Mouse (Mus musculus): ENCODE results near the gene Hes1.

Hes1 gene

DNA sequence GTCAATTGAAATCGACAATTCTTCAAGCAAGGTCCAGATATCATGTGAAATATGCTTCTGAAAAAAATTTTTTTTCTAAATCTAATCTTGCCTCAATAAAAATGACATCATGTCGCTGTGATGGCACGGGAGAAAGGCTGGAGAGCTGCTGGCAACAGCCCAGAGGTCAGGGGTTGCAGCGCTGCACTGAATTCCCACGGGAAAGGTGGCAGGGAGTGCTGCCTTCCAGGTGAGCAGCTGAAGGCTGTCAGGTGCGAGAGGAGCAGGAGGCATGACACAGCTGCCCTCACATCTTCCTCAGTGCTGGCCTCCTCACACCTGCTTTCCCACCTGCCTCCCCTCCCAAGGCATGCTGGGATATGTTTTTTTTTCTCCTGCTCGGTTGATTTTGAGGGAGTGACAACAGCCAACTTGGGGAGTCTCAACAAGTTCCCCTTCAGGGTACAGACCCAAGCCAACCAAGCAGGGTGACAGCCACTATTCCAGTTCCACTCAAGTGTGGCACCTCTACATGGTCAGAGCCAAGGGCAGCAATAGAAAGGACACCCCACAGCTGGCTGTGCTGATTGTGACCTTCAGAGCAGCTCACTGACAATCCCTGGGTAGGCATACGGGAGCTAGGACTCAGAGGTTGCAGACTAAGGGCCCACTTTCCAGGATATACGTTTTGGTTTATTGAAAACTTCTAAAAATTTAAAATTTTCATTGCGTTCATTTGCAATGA, 13.3 kb upstream of the Hes1 start:
- no peak for DNase-seq (ENCODE audit: low spot score)

DNA sequence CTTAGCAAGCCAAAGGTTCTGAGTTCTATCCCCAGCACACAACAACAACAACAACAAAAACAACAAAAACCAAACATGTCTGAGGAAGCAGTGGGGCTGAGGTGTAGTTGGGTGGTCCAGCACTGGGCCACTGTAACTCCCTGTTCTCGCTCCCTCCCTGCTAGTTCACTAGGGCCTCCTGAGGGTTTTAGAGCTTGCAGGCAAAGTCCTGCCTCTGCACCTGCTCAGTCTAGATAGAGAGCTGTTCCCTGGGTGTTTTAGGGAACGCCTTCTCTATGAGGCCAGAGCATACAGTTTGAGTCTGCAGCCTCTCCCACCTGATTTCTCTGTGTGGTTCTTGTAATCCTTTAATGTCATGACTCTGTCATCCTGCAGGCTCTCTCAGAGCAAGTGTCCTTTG, 11.9 kb upstream of the Hes1 start:
- no peak for DNase-seq (ENCODE audit: low spot score)

DNA sequence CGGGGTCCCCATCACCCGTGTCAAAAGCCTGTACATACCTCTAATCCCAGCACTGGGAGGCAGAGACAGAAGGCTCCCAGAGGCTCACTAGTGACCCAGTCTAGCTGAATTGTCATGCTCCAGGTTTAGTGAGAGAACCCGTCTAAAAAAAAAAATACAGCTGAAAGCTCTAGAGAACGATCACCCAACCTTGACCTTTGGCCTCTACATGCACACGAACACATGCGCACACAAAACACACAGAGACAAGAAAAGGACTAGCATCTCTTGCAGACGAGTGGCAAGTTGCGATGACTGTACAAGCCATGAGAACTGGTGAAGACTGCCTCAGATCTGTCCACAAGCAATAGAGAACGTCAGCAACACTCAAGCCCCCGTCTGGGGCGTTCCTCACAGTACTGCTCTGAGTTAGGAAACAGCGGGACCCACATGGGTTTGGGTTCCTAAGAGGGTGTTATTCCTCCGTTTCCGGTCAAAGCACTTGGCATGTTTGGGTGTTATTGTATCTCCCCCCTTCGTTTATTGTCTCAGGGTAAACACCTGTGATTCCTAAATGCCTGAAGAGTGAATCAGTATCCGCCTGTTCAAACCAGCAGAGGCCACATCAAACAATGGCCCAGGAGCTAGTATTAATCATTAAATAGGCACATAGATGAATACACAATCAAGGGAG, 11.2 kb upstream of the Hes1 start:
- DNase-seq (ENCODE audit: low spot score) = no peak

DNA sequence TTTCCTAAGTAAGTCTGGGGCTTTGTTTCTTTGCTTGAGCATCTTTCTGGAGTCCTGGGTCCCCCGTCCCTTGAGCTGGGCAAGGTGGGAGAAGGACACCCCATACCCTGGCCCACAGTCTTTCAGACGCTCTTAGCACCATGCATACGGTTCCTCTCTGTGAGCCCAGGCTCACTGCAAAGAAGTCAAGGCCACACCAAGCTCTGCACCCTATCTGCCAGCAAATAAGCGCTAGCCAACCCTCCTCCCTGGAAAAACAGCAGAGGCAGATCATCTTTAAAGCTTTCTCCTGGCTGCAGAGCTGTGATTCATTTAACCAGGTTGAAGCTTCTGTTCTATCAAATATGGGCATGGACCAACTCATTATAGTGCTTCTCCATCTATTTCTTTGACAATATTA, 9.6 kb upstream of the Hes1 start:
- no peak for DNase-seq (ENCODE audit: low spot score)

DNA sequence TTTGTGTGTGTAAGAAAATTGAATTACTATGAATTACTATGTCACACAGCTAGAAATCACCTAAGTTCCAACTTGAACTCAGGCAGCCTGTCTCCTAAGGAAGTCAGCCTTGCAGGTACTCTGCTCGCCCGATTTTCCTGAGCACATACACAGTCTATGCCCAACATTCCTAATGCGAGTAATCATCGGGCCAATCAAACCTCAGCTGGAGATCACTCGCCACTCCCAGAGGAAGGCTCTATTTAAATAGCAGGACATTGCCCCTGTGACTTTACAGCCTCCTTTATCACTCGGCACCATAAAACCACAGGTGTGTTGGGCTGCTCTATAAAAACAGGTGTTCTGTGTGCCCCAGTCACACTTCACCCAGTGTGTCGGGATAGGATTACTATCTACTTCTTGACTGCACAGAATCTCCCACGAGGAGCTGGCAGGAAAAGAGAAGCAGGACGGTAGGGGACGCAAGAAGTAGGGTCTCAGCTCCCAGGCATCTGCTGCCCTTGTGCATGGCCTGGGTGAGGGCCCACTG, 8.8 kb upstream of the Hes1 start:
- DNase-seq (ENCODE audit: low spot score) = no peak

DNA sequence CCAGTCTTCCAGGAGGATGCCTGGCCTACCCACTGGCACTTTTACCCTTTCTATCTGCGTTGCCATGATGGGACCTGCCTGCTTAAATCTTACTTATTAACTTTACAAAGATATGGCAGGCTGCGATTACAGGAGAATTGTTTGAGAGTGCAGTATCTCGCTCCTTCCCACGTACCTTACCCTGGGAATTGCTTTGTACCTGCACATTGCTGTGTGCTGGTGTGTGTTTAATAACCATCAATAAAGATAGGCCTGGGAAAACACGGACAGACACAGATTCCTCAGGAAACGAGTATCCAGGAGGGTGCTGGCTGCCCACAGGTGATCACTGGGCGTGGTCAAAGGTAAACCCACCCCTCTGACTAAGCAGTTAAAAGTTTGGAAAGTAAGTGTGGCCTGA, 8.3 kb upstream of the Hes1 start:
- no peak for DNase-seq (ENCODE audit: low spot score)

DNA sequence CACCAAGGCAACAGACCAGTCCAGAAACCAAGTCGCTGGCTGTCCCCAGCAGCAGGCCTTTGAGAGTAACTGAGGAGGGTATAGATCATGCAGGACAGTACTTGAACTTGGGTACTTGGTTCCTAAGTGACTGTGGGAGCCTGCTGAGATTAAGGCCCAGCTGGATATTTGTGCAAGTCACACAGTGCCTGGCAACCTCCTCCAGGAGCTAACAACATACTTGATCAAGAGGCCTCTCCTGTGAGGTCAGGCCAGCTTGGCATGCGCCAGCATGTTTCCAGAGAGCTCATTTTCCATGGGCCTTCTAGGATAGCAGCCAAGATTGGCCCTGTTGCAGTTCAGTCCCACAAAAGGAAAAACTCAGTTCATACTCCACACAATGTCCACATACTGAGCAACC, 7.3 kb upstream of the Hes1 start:
- no peak for DNase-seq (ENCODE audit: low spot score)

DNA sequence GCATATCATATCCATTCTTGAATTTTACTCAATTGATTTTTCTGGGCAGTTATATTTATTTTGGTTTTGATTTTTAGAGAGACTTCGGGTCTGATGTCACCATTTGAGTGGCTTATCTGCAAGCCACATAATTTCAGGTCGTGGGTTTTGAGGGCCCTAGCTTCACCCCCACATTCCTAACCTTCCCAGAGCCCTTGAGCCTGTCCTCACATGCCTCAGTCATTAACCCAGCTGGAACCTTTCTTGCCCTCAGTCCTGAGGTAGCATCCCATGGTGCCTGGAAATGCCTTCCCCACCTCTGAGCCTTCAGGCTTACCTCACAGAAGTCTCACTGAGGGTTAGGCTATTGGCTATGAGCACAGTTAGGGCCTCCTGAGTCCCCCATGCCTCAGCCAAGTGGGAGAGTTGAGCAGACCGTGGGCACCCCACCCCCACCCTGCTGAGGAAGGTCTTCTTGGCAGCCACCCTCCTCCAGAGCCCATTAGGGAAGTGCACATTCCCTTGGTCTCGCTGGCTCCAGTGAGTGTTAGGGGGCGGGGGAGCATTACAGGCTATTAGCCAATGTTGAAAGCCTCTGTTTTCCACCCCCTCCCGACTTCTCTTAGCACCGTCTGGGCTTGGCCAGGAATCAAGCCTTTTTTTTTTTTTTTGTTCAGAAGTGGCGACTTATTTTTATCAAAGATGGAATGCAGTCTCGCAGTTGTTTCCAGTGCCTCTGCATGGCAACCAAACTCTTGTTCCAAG, 5.0 kb upstream of the Hes1 start:
- DNase-seq (ENCODE audit: low spot score) = peak; percentile 64

DNA sequence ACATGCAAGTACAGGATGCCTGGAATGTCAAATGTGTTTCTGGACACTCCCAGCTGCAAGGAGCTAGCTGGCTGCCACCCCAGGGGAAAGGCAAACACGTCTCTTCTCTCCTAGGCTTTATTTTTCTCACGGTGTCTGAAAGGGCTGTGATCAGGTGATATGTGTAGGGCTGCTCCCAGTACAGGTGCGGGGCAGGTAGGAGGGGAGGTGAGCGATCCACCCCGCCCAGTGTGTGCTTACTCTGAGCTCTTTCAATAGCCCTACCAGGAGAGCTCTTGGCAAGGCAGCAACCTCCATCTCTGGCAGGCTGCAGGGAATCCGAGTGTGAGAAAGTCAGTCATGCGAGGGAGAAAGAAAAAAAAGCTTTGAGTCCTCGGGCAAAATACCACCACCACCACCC, 3.8 kb upstream of the Hes1 start:
- no peak for DNase-seq (ENCODE audit: low spot score)

DNA sequence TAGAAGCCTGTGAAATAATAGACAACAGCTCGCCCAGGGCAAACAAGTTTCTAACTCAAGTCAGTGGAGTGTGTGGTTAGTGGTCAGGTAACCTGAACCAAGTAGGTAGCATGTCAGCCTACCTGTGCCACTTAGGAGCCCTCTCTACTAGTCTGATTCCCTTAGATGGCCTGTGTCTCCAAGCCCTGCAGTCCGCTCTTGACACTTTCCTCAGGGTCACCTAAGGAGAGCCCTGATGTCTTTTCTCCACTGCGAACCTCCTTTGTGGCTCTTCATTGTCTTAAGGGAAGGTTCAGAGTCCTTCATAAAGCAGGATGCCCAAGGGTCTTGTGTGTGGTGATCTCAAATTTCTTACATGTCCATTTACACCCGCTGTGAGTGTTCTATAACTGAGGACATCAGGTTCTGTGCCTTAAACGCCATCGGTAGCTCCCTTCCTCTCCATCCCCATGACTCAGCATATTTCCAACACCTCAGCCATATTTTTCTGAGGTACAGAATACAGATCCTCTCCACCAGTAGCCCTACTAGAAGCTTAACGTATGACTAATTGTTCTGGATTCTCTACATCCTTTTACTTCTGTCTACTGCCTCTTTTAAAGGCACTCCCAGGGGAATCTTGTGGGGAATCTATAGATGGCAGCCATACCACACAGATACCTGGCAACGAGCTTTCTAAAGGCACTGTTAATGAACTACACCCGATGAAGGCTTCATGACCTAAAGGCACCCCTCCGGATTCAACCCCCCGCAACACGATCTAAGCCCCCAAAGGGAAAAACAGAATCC, 1.7 kb upstream of the Hes1 start:
- DNase-seq (ENCODE audit: low spot score) = peak; percentile 10

DNA sequence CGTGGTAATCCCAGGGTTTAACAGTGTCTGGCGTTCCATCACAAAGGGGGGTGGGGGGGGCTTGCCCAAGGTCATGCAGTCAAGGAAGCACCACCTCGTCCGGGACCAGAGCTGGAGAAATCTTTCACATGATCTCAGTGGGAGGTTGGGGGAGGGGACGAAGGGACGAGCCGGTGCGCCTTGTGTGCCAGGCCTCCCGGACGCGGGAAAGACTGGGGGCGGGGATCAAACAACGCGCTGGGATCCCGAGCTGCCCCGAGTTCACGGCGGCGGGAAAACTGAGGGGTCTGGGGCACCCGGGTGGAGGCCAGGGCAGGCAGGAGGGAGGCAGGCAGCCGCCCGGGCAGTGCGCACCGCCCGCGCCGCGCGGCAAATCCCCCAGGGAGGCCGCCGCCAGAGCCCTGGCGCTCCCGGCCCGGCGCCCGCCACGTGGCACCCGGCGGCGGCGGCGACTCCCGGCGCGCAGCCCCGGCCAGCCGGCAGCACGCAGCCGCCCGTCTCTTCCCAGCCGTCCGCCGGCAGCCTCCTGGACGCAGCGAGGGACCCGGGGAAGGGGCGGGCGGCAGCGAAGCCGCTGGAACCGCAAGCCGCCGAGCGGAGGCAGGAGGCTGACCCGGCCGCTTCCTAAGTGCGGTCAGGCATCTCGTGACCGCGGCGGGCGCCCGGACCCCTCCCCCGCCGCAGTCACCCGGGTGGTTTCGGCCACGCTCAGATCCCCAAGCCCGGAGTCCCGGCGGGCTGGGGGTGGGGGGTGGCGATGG, 883 bp upstream of the Hes1 start:
- DNase-seq (ENCODE audit: low spot score) = peak; percentile 47

DNA sequence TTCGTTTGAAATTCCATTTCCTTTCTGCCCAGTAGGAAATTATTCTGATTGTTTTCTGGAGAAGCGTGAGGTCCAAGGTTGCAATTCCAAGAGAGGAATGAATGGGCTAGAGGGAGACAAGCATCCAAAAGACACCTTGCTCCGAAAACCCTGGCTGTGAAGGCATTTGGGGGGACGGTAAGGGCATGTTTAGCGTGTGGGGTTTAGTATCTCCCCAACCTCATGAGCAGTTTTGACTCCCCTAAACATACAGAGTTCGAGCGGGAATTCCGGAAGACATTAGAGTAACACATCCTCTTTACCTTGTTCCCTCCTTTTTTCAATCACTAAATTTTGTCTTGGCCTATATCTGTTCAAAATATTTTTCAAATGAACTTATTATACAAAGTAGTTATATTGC, 429 bp downstream of the Hes1 start:
- DNase-seq (ENCODE audit: low spot score) = no peak

DNA sequence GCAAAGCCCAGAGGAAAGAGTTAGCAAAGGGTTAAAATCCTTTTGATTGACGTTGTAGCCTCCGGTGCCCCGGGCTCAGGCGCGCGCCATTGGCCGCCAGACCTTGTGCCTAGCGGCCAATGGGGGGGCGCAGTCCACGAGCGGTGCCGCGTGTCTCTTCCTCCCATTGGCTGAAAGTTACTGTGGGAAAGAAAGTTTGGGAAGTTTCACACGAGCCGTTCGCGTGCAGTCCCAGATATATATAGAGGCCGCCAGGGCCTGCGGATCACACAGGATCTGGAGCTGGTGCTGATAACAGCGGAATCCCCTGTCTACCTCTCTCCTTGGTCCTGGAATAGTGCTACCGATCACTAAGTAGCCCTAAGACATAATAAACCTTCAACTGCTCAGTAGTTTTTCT, 893 bp downstream of the Hes1 start:
- peak; percentile 88 for DNase-seq (ENCODE audit: low spot score)

DNA sequence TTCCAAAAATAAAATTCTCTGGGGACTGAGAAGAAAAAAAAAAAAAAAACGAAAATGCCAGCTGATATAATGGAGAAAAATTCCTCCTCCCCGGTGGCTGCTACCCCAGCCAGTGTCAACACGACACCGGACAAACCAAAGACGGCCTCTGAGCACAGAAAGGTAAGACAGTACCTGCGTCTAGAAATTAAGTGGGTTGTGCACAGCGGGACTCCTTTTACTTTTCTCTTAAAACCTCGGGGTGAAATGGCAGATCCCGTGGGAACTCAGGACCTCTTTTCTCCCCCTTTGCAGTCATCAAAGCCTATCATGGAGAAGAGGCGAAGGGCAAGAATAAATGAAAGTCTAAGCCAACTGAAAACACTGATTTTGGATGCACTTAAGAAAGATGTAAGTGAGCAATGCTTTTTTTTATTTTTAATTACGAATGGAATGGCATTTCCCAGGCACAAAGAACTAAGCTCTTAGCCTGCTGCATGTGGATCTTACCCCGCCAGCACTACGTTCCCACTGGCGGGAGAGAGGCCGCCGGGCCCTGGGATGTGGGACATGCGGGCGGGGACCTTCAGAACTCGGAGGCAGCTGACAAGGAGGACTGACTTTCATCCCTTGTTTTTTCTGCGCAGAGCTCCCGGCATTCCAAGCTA, 1.5 kb downstream of the Hes1 start:
- DNase-seq (ENCODE audit: low spot score) = no peak

DNA sequence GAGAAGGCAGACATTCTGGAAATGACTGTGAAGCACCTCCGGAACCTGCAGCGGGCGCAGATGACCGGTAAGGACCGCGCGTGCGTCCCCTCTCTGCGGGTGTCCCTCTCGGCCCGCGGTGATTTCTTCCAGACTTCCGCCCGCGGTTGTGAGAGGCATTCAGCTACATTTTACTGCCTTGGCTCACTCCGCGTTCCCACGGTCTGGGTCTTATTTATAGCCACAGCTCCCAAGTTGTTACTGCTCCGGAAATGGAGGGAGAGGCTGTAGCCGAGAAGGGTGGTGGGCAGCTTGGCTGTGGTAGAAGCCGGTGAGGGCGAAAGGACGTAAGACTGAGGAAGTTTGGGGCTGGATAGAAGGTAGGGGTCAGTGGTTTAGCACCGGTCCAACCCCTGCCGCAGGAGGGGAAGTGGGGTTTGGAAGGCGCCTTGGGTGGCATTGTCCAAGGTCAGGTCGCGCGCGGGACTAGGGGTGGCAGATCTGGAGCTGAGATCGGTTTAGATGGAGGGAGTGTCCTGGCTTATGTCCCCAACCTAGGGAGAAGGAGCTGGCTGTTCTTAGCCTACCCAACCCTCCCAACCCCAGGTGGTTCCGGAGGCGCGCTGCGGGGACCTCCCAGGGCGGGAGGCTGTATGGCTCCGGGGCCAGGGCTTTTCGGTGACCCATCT, 2.1 kb downstream of the Hes1 start:
- DNase-seq (ENCODE audit: low spot score) = peak; percentile 37

DNA sequence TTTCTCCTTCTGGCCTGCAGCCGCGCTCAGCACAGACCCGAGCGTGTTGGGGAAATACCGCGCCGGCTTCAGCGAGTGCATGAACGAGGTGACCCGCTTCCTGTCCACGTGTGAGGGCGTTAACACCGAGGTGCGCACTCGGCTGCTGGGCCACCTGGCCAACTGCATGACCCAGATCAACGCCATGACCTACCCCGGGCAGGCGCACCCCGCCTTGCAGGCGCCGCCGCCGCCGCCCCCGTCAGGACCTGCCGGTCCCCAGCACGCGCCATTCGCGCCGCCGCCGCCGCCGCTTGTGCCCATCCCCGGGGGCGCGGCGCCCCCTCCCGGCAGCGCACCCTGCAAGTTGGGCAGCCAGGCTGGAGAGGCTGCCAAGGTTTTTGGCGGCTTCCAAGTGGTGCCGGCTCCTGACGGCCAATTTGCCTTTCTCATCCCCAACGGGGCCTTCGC, 2.7 kb downstream of the Hes1 start:
- DNase-seq (ENCODE audit: low spot score) = peak; percentile 86

DNA sequence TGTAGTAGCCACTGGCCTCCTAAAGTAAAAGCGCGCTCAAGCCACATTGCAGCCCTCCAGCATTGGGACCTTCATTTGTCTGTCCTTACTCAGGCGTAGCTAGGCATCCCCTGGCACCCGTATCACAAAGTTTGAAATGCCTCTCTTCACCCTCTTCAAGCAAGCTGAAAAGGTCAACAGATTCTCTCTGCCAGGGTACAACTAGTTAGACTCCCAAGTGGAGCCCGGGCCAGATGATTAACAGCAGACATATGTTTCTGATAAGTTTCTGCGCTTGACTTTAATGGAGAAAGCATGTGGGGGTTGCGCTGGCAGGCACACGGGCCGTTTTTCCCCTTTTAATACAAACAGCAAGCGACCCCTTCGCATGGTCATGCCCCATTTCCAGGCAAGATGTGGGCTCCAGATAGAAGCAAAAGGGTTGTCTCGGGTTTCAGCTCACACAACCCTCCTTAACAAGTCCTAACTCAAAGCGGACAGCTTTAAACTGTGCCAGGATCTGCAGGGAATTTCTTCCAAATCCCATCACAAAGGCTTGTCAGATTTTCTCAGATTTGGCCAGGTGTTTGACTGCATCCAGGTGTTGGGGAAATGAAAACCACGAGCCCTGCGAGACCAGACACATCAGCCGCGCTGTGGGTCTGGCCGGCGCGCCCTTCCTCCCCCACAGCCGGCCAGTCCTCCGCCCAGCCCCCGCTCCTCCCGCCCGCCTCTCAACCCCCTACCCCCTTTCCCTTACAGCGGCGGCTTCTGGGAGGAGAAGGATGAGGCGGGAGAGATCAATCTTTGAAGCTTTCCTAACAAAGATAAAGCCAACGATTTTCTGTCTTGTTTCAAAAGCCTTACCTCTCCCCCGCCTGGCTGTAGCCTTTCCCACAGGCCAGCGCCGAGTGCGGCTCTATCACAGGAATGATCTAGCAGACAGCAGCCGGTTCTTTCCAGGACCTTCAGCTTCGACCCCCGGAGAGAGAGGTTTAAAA, 4.1 kb downstream of the Hes1 start:
- DNase-seq (ENCODE audit: low spot score) = no peak

DNA sequence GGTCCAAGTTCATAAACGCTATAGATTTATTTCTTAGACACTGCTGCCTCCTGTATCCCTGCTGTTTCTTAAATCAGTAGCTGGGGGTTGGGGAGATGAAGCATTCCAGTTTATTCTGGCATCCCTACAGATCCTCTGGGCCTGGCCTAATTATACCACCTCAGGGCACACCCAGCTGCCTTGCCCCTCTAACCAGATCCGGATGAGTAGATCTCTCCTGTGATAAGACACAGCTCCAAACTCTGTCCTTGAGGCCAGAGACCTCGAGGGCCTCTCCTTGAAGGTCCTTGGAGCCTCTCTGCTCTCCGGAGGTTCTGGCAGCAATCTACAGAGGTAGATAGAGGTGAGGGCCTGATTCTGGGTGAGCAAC, 5.4 kb downstream of the Hes1 start:
- no peak for DNase-seq (ENCODE audit: low spot score)
